Mouse (Mus musculus): ENCODE data around the gene Rnf216.

DNA sequence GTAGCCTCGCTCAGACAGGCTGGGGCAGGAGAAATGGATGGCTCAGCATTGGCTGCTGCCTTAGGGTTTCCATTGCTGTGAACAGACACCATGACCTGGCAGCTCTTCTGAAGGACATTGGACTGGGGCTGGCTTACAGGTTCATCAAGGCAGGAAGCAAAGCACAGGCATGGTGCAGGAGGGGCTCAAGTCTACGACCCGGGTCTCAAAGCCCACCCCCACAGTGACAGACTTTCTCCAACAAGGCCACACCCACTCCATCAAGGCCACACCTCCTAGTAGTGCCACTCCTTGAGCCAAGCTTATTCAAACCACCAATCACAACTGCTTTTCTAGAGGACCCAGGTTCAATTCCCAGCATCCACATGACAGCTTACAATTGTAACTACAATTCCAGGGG lies 138.8 kb downstream of the Rnf216 start:
- no peak for TF ChIP-seq CTCF (IDR thresholded peaks at IDR 0.05; ENCODE audit: low read depth)
- TF ChIP-seq EP300 (IDR thresholded peaks at IDR 0.05; ENCODE audit: low read depth): no peak
